Mouse (Mus musculus) layer of hippocampus, adult 2 months (tissue): ENCODE data around the gene Rundc1. TPM values are rescaled to one million over a fixed set of nuclear protein-coding genes. Genes with fewer than 3 reads are reported as not detected.
"Not testable (repeated sequence)": the region's sequence is repeated elsewhere in the genome, so short reads cannot be mapped to it uniquely, and the experiment has no call there.

Source experiments
- DNase-seq, 2 experiments: peaks; one replicate each; pipeline ENCODE4 v3.0.0; 2022; ENCODE audit warnings: low spot score in 2 of 2
- H3K27ac ChIP-seq: fragments of 200-600 bp; 2 replicates; pipeline ENCODE4 v1.8.1; 2022
- H3K4me3 ChIP-seq: fragments of 200-600 bp; 2 replicates; pipeline ENCODE4 v1.8.1; 2022; ENCODE audit warnings: mild to moderate bottlenecking
- CTCF ChIP-seq: fragments of 200-600 bp; conservative IDR thresholded peaks from 2 replicates; pipeline ENCODE4 v1.8.1; 2022; ENCODE audit warnings: antibody characterized with exemption, mild to moderate bottlenecking, moderate library complexity
- total RNA-seq, 2 experiments: library from RNA; stranded (reverse); gene quantifications; 2 replicates each; pipeline ENCODE4 v1.2.3; 2021

Gene Rundc1
- total RNA-seq, 2 experiments from 2014 or later: 31.9 to 33.5 TPM

DNA sequence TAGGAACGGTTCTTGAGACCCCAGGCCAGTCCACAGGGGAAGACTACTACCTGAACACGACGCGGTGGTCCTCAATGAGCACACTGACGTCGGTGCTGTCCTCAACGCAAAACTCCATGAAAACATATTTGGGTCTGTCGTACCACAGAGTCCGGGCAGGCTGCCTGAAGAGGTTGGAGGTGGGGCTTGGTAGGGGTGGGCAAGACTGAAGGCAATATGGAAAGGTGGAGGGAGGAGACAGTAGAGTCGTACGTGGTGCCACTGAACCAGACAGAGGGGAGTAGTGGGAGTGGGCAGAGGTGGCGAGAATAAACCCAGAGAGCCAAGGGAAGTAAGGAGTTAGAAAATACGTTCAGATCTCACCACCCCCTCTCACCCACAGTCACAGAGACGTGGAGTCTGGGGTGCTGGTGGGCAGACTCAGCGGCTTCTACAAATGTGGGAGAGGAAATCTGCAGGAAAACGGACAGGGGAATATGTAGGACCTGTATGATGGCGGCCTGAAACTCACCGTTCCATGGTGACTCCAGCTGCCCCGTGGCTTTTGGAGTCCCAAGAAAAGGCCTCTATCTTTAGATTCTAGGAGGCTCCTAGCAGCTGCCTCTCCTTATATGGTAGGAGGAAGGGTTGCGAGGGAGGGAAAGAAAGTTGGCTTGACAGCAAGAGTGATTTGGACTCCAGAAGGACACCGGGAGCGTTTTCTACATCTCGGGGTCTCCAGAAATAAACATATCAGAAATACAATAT, 607 bp upstream of the Rundc1 start, which contains the start of gene Gm27029:
TSS of gene Gm27029 (minus strand) at position 692 of the 747 bp plus-strand sequence.
- no peak for TF ChIP-seq CTCF
- Histone ChIP-seq H3K27ac (peak within 1 kb of the TSS; percentile 96), H3K4me3 (peak within 1 kb of the TSS; percentile 91)
- DNase-seq: no peak

DNA sequence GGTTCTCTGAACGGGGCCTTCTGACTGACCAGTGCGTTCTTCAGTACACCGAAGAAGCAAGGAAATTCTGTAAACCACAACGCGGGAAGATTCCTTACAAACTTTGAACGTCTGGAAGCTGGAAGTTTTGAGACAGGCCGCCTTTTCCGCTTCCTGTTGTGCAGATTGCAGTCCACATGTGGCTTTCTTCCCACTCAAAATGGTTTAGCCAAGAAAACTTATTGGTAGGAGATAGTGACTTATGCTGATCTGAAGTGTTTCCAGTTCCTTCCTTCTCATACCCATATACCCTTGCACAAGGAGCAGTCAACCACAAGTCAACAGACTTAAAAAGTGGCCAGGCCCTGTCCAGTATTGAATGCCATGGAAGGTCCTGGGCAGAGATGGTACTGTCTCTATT, 1.3 kb downstream of the Rundc1 start:
- Histone ChIP-seq H3K27ac (no peak overlapping the region), H3K4me3 (peak overlapping the region; percentile 91)
- no peak for DNase-seq
- no peak for TF ChIP-seq CTCF

DNA sequence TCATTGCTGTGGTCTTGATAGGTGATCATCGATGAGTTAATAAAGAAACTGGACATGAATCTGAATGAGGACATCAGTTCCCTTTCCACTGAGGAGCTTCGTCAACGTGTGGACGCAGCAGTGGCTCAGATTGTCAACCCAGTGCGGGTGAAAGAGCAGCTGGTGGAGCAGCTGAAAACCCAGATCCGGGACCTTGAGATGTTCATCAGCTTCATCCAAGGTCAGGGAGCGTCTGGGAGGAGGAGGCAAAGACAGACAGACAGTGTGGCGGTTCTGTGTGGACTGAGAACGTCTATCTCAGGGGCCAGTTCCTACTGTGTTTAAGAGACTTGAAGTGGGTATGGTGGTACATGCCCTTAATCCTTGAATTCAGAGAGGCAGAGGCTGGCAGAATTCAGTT, 6.4 kb downstream of the Rundc1 start:
- DNase-seq: no peak
- TF ChIP-seq CTCF: no peak
- Histone ChIP-seq H3K27ac (no peak overlapping the region), H3K4me3 (no peak overlapping the region)

DNA sequence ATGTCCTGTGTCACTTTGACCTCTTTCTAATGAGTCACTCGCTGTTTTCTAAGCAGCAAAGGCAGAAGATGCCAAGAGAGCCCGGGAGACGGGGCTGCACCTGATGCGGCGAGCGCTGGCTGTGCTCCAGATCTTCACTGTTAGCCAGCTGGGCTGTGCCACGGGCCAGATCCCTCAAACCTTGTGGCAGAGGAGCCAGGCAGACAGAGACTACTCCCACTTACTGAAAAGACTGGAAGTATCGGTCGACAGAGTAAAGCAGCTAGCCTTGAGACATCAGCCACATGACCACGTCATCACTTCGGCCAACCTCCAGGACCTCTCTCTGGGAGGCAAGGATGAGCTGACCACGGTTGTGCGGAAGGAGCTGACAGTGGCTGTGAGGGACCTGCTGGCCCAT, 8.5 kb downstream of the Rundc1 start:
- no peak for DNase-seq
- Histone ChIP-seq H3K27ac (no peak overlapping the region), H3K4me3 (no peak overlapping the region)
- no peak for TF ChIP-seq CTCF

- TF ChIP-seq CTCF: no peak
- Histone ChIP-seq H3K27ac (no peak overlapping the region), H3K4me3 (no peak overlapping the region)
- DNase-seq: no peak
Measured at GRCm38 (mm10) chr11:101435831-101436230, 10.9 kb downstream of the Rundc1 start.

- no peak overlapping the region for H3K27ac ChIP-seq
- DNase-seq: no peak
- H3K4me3 ChIP-seq: no peak overlapping the region
- TF ChIP-seq CTCF: no peak
Measured at GRCm38 (mm10) chr11:101436916-101437315, 12.0 kb downstream of the Rundc1 start.

- DNase-seq, H3K4me3 ChIP-seq, H3K27ac ChIP-seq: not testable (repeated sequence)
Measured at GRCm38 (mm10) chr11:101438006-101438405, 13.1 kb downstream of the Rundc1 start.

DNA sequence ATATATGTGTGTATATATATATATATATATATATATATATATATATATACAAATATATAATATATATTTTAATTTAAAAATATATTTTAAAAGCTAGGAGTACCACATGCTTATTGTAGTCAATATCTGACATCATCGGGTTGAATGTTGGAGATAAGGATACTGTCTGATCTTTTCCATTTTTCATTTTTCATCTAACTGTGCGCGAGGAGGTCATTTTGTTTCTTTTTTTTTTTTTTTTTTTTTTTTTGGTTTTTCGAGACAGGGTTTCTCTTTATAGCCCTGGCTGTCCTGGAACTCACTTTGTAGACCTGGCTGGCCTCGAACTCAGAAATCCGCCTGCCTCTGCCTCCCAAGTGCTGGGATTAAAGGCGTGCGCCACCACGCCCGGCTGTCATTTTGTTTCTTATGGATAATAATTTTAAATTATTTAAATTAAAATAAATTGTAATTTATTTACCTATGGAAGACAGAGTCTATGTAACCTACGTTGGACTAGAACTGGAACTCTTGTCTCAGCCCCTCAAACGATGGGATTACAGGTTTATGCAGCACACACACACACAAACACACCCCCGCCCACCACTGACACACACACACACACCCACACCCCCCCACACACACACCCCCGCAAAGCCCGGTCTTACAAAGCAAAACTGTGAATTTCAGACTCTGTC, 16.7 kb downstream of the Rundc1 start:
- H3K4me3 ChIP-seq, DNase-seq, H3K27ac ChIP-seq: not testable (repeated sequence)

GRCm38 (mm10) chr11:101442127-101442693, 17.3 kb downstream of the Rundc1 start, which contains the start of gene Rpl27:
TSS of gene Rpl27 (plus strand) at chr11:101442298.
- peak within 1 kb of the TSS; percentile 71 for H3K4me3 ChIP-seq
- peak within 1 kb of the TSS; percentile 95 for H3K27ac ChIP-seq
- TF ChIP-seq CTCF: peak; percentile 69
- peak; percentile 96 to 99 for DNase-seq

- no peak for DNase-seq
- H3K4me3 ChIP-seq: peak overlapping the region; percentile 71
- no peak for TF ChIP-seq CTCF
- peak overlapping the region; percentile 95 for H3K27ac ChIP-seq
Measured at GRCm38 (mm10) chr11:101442760-101443159, 17.9 kb downstream of the Rundc1 start.

DNA sequence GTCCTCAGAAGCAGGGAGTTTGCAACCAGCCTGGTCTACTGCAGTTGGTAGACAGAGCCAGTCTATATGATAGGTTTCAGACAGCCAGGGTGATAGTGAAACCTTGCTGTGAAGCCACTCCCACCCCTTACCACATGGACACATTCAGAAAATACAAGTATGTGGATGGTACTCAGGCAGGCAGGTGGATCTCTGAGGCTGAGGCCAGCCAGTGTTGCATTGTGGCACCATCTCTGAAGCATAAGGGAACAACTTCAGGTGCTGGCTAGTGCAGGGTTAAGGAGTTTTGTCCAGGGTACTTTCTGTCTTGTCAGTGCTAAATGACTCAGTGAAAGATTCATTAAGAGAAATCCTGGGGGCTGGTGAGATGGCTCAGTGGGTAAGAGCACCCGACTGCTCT, 21.4 kb downstream of the Rundc1 start:
- TF ChIP-seq CTCF: no peak
- H3K27ac ChIP-seq: no peak overlapping the region
- DNase-seq: no peak
- no peak overlapping the region for H3K4me3 ChIP-seq

- not testable (repeated sequence) for H3K4me3 ChIP-seq, DNase-seq
Measured at GRCm38 (mm10) chr11:101446860-101447259, 22.0 kb downstream of the Rundc1 start.

DNA sequence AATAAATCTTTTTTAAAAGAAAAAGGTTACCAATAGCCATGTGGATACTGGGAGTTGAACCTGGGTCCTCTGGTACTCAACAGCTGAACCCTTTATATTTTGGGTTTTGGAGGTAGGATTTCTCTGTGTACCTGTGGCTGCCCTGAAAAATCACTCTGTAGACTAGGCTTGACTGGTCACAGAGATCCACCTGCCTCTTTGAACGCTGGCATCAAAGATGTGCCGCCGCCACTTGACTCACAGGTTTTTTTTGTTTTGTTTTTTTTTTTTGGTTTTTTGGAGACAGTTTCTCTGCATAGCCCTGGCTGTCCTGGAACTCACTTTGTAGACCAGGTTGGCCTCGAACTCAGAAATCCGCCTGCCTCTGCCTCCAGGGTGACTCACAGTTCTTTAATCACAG, 22.9 kb downstream of the Rundc1 start:
- no peak for DNase-seq
- no peak overlapping the region for H3K4me3 ChIP-seq
- no peak overlapping the region for H3K27ac ChIP-seq
- no peak for TF ChIP-seq CTCF

More at GRCm38 (mm10) chr11:101446860-101447259, 22.0 kb downstream of the Rundc1 start:
- H3K27ac ChIP-seq: not testable (repeated sequence)

GRCm38 (mm10) chr11:101448274-101448746, 23.4 kb downstream of the Rundc1 start, which contains the start of gene Ifi35:
TSS of gene Ifi35 (plus strand) at chr11:101448407.
- no peak for TF ChIP-seq CTCF
- no peak within 1 kb of the TSS; the same call in 1 of the 2 replicates for H3K27ac ChIP-seq

More at GRCm38 (mm10) chr11:101448274-101448746, 23.4 kb downstream of the Rundc1 start, which contains the start of gene Ifi35:
- DNase-seq: no peak
- H3K4me3 ChIP-seq: peak within 1 kb of the TSS; percentile 46
